Mouse (Mus musculus): ENCODE measurements around the gene Slc15a3.

- TF ChIP-seq CTCF (conservative IDR thresholded peaks at IDR 0.05; ENCODE audit: low read length) (no peak), POU5F1 (IDR thresholded peaks at IDR 0.05; ENCODE audit: borderline replicate concordance, low read length) (no peak), NANOG (IDR thresholded peaks at IDR 0.05; ENCODE audit: borderline replicate concordance, low read length) (no peak)
These were observed 11.2 kb upstream of the Slc15a3 start for GRCm38 (mm10) chr19:10828321-10828720.
